Mouse (Mus musculus) CH12.LX (cell line): Measurements from ENCODE around the gene Cpa2. TPM values are rescaled to one million over a fixed set of nuclear protein-coding genes. Genes with fewer than 3 reads are reported as not detected.

Experiments used
- DNase-seq: peaks from one replicate; pipeline ENCODE4 v3.0.0-alpha.2; 2013; ENCODE audit errors: extremely low read depth
- H3K27ac ChIP-seq: 2 replicates; pipeline ENCODE4 v1.5.1; 2012; ENCODE audit warnings: low read depth, mild to moderate bottlenecking, control low read depth, moderate library complexity; ENCODE audit not compliant: insufficient read depth
- H3K27me3 ChIP-seq: replicated peaks from 2 replicates; pipeline ENCODE3; 2012; ENCODE audit warnings: inconsistent platforms
- H3K36me3 ChIP-seq, 2 experiments: replicated peaks in 1 of 2; 2 replicates each; pipeline versions ENCODE3 to v1.6.1; 2012; ENCODE audit warnings: inconsistent platforms in 1 of 2, low read length in 1 of 2, mild to moderate bottlenecking in 1 of 2, mixed read lengths in 1 of 2, moderate library complexity in 1 of 2; ENCODE audit not compliant: control insufficient read depth in 1 of 2, insufficient read depth in 1 of 2
- H3K4me1 ChIP-seq, 2 experiments: 2 replicates each; pipeline ENCODE4 v1.6.1; 2012; ENCODE audit warnings: inconsistent platforms in 1 of 2, moderate library complexity in 1 of 2; ENCODE audit not compliant: insufficient read depth in 2 of 2, control insufficient read depth in 1 of 2
- H3K4me2 ChIP-seq: 2 replicates; pipeline ENCODE4 v1.6.1; 2012; ENCODE audit warnings: low read depth, mild to moderate bottlenecking, control low read depth; ENCODE audit not compliant: poor library complexity, insufficient read depth, severe bottlenecking
- H3K4me3 ChIP-seq, 3 experiments: fragments of 150-350 bp in 1 of 3; sonication (generic) in 1 of 3; replicated peaks in 1 of 3; 2 replicates each; pipeline versions ENCODE3 to v1.5.1; 2011 to 2012; ENCODE audit warnings: low read depth in 2 of 3, low read length in 2 of 3, mild to moderate bottlenecking in 2 of 3, moderate library complexity in 2 of 3, control low read depth in 1 of 3, improper control_type of control experiment in 1 of 3, inconsistent platforms in 1 of 3, mixed read lengths in 1 of 3; ENCODE audit not compliant: poor library complexity in 1 of 3
- H3K79me2 ChIP-seq: replicated peaks from 2 replicates; pipeline ENCODE4 v1.6.1; 2012; ENCODE audit warnings: mild to moderate bottlenecking, moderate library complexity; ENCODE audit not compliant: control insufficient read depth, poor library complexity, insufficient read depth, severe bottlenecking; ENCODE audit errors: extremely low read depth
- H3K9ac ChIP-seq: 2 replicates; pipeline ENCODE4 v1.6.1; 2012; ENCODE audit warnings: low read depth, mild to moderate bottlenecking, control low read depth, moderate library complexity; ENCODE audit not compliant: insufficient read depth
- H3K9me3 ChIP-seq: replicated peaks from 2 replicates; pipeline ENCODE3; 2012; ENCODE audit warnings: low read length, inconsistent platforms, mixed read lengths
- BHLHE40 ChIP-seq: IDR thresholded peaks from 2 replicates; pipeline ENCODE4 v1.6.1; 2011; ENCODE audit warnings: mild to moderate bottlenecking, low read depth, low read length, improper control_type of control experiment
- CHD1 ChIP-seq: IDR thresholded peaks from 2 replicates; pipeline ENCODE4 v1.6.1; 2012; ENCODE audit warnings: low read depth, low read length, improper control_type of control experiment, inconsistent platforms
- CHD2 ChIP-seq: IDR thresholded peaks from 2 replicates; pipeline ENCODE4 v1.6.1; 2011; ENCODE audit warnings: low read length, improper control_type of control experiment
- ELF1 ChIP-seq: IDR thresholded peaks from 2 replicates; pipeline ENCODE4 v1.6.1; 2014; ENCODE audit warnings: low read depth, mild to moderate bottlenecking, inconsistent platforms, low read length, improper control_type of control experiment
- EP300 ChIP-seq: IDR thresholded peaks from 2 replicates; pipeline ENCODE4 v1.6.1; 2011; ENCODE audit warnings: low read length, improper control_type of control experiment
- ETS1 ChIP-seq: conservative IDR thresholded peaks from 2 replicates; pipeline ENCODE4 v1.6.1; 2012; ENCODE audit warnings: low read depth, mild to moderate bottlenecking, inconsistent platforms, low read length, improper control_type of control experiment, moderate library complexity
- GABPA ChIP-seq: IDR thresholded peaks from 2 replicates; pipeline ENCODE4 v1.6.1; 2012; ENCODE audit warnings: low read depth, low read length, improper control_type of control experiment, inconsistent platforms; ENCODE audit not compliant: insufficient replicate concordance
- HCFC1 ChIP-seq: IDR thresholded peaks from 2 replicates; pipeline ENCODE4 v1.6.1; 2012; ENCODE audit warnings: low read depth, mild to moderate bottlenecking, inconsistent platforms, low read length, improper control_type of control experiment
- IRF4 ChIP-seq: IDR thresholded peaks from 2 replicates; pipeline ENCODE4 v1.6.1; 2014; ENCODE audit warnings: low read depth, mild to moderate bottlenecking, inconsistent platforms, low read length, improper control_type of control experiment
- JUN ChIP-seq: IDR thresholded peaks from 2 replicates; pipeline ENCODE4 v1.6.1; 2011; ENCODE audit warnings: low read depth, mild to moderate bottlenecking, low read length, improper control_type of control experiment, moderate library complexity; ENCODE audit not compliant: insufficient read depth
- JUND ChIP-seq: conservative IDR thresholded peaks from 2 replicates; pipeline ENCODE4 v1.6.1; 2011; ENCODE audit warnings: low read depth, low read length, improper control_type of control experiment
- KAT2A ChIP-seq: IDR thresholded peaks from 2 replicates; pipeline ENCODE4 v1.6.1; 2012; ENCODE audit warnings: low read length, improper control_type of control experiment, inconsistent platforms; ENCODE audit not compliant: insufficient replicate concordance
- MXI1 ChIP-seq: IDR thresholded peaks from 2 replicates; pipeline ENCODE4 v1.6.1; 2011; ENCODE audit warnings: mild to moderate bottlenecking, low read depth, low read length, improper control_type of control experiment
- POLR2A ChIP-seq: IDR thresholded peaks from 2 replicates; pipeline ENCODE4 v1.6.1; 2011; ENCODE audit warnings: low read depth, mild to moderate bottlenecking, improper control_type of control experiment, low read length
- POLR2AphosphoS2 ChIP-seq: IDR thresholded peaks from 2 replicates; pipeline ENCODE4 v1.6.1; 2011; ENCODE audit warnings: low read depth, low read length, improper control_type of control experiment
- RAD21 ChIP-seq: IDR thresholded peaks from 2 replicates; pipeline ENCODE4 v1.6.1; 2011; ENCODE audit warnings: low read depth, mild to moderate bottlenecking, low read length, improper control_type of control experiment, moderate library complexity
- RCOR1 ChIP-seq: conservative IDR thresholded peaks from 2 replicates; pipeline ENCODE4 v1.6.1; 2012; ENCODE audit warnings: low read depth, mild to moderate bottlenecking, inconsistent platforms, low read length, improper control_type of control experiment
- SMC3 ChIP-seq: IDR thresholded peaks from 2 replicates; pipeline ENCODE4 v1.6.1; 2011; ENCODE audit warnings: low read depth, low read length, improper control_type of control experiment
- TBP ChIP-seq: conservative IDR thresholded peaks from 2 replicates; pipeline ENCODE4 v1.6.1; 2011; ENCODE audit warnings: low read depth, low read length, improper control_type of control experiment
- TCF12 ChIP-seq: IDR thresholded peaks from 2 replicates; pipeline ENCODE4 v1.6.1; 2014; ENCODE audit warnings: low read depth, mild to moderate bottlenecking, inconsistent platforms, low read length, improper control_type of control experiment
- UBTF ChIP-seq: IDR thresholded peaks from 2 replicates; pipeline ENCODE4 v1.6.1; 2012; ENCODE audit warnings: low read depth, mild to moderate bottlenecking, inconsistent platforms, low read length, improper control_type of control experiment, moderate library complexity
- USF1 ChIP-seq: IDR thresholded peaks from 2 replicates; pipeline ENCODE4 v1.6.1; 2014; ENCODE audit warnings: low read depth, mild to moderate bottlenecking, inconsistent platforms, low read length, improper control_type of control experiment
- ZC3H11A ChIP-seq: IDR thresholded peaks from 2 replicates; pipeline ENCODE4 v1.6.1; 2012; ENCODE audit warnings: low read depth, mild to moderate bottlenecking, inconsistent platforms, low read length, improper control_type of control experiment
- ZKSCAN1 ChIP-seq: IDR thresholded peaks from 2 replicates; pipeline ENCODE4 v1.6.1; 2012; ENCODE audit warnings: low read depth, inconsistent platforms, low read length, improper control_type of control experiment, borderline replicate concordance
- ZMIZ1 ChIP-seq: IDR thresholded peaks from 2 replicates; pipeline ENCODE4 v1.6.1; 2012; ENCODE audit warnings: low read depth, mild to moderate bottlenecking, inconsistent platforms, low read length, improper control_type of control experiment
- ZNF384 ChIP-seq: IDR thresholded peaks from 2 replicates; pipeline ENCODE4 v1.6.1; 2012; ENCODE audit warnings: low read depth, low read length, improper control_type of control experiment, inconsistent platforms
- dilution Hi-C: fragments of 300-500 bp; cut with MboI; formaldehyde crosslinking; loops from 2 replicates; pipeline ENCODE4 v1.14.3; 2020; ENCODE audit warnings: low sequenced_read_pairs; ENCODE audit not compliant: extremely low pct_unique_long_range_greater_than_20kb, extremely low pct_ligation_motif_present
- in situ Hi-C: fragments of 300-500 bp; cut with MboI; formaldehyde crosslinking; loops from 3 replicates; pipeline ENCODE4 v1.14.3; 2019; ENCODE audit warnings: low sequenced_read_pairs, low pct_ligation_motif_present, low pct_unique_long_range_greater_than_20kb, mixed read lengths
- polyA plus RNA-seq: library from polyadenylated mRNA; unstranded; fragments of >175 nt; gene quantifications from 2 replicates; pipeline ENCODE4 v1.2.1, GENCODE M21; 2012; ENCODE audit warnings: low read depth; ENCODE audit not compliant: insufficient read length
- total RNA-seq, 2 experiments: library from RNA; depleted of rRNA; stranded (reverse); fragments of 300-350 nt in 1 of 2; fragments of >200 nt in 1 of 2; gene quantifications; 2 replicates each; pipeline ENCODE4 v1.2.3; 2012 to 2014

The Cpa2 gene
- total and polyA plus RNA-seq, 3 experiments, result not detected

- dilution Hi-C loops (no loop called here), in situ Hi-C loops (no loop called here)
- Histone ChIP-seq H3K4me1 (0 out of 4 replicates have a peak, but pooled peaks cover 0 to 3% of the 10 kb centered on the region in 2 experiments), H3K36me3 (no peaks in the 10 kb centered on the region), H3K9me3 (no peaks in the 10 kb centered on the region), H3K4me3 (no peak overlapping the region), H3K27ac (no peak overlapping the region), H3K79me2 (no peaks in the 10 kb centered on the region), H3K4me2 (no peak overlapping the region), H3K9ac (no peak overlapping the region), H3K27me3 (no peaks in the 10 kb centered on the region)
- no peak for DNase-seq
- TF ChIP-seq BHLHE40, result no peak
- no peak for TF ChIP-seq ELF1
- no peak for TF ChIP-seq ZKSCAN1
- TF ChIP-seq ZMIZ1, result no peak
- TF ChIP-seq CHD2, result no peak
- no peak for TF ChIP-seq CHD1
- TF ChIP-seq TCF12, result no peak
- TF ChIP-seq TBP, result no peak
- no peak for TF ChIP-seq HCFC1
- TF ChIP-seq JUN, result no peak
- no peak for TF ChIP-seq EP300
- TF ChIP-seq USF1, result no peak
- TF ChIP-seq JUND, result no peak
- TF ChIP-seq RCOR1, result no peak
- TF ChIP-seq KAT2A, result no peak
- TF ChIP-seq RAD21, result no peak
- TF ChIP-seq IRF4, result no peak
- TF ChIP-seq ZNF384, result no peak
- no peak for TF ChIP-seq POLR2AphosphoS2
- TF ChIP-seq ZC3H11A, result no peak
These were observed 895 bp downstream of the Cpa2 start for GRCm38 (mm10) chr6:30542277-30542676.

DNA sequence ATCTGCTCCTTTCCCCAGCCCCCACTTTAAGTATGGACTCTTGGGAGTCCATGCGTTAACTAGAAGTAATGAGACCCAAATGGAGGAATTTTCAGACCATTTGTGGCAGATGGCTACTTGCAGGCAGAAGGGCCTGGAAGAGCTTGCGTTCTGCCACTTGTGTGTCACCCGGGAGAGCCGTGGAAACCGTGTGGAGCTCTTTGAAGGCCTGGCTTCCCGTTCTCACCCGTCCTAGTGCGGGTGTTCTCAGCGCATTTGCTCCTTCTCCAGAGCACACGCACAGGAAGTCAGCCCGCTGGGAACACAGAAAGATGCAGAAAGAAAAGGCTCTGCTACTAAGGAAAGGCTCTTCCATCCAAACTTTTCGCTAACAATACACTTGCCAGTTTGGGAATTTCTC, 1.7 kb downstream of the Cpa2 start:
- DNase-seq, result no peak
- Histone ChIP-seq H3K79me2 (no peaks in the 10 kb centered on the region), H3K4me2 (no peak overlapping the region), H3K9ac (no peak overlapping the region), H3K36me3 (no peaks in the 10 kb centered on the region), H3K4me3 (no peak overlapping the region), H3K4me1 (0 out of 4 replicates have a peak, but pooled peaks cover 0 to 3% of the 10 kb centered on the region in 2 experiments), H3K27me3 (no peaks in the 10 kb centered on the region), H3K9me3 (no peaks in the 10 kb centered on the region), H3K27ac (no peak overlapping the region)
- in situ Hi-C loops, result no loop called here
- dilution Hi-C loops, result no loop called here
- TF ChIP-seq MXI1 (no peak), ETS1 (no peak), EP300 (no peak), SMC3 (no peak), UBTF (no peak), POLR2A (no peak), JUN (no peak), BHLHE40 (no peak), KAT2A (no peak), TCF12 (no peak), ELF1 (no peak), RCOR1 (no peak), ZMIZ1 (no peak), GABPA (no peak)
